Mouse (Mus musculus) myocyte (in vitro differentiated cells): Measurements from ENCODE around the gene Gsdma. TPM values are rescaled to one million over a fixed set of nuclear protein-coding genes. Genes with fewer than 3 reads are reported as not detected.

Source experiments
- H3K27me3 ChIP-seq: one replicate; pipeline ENCODE4 v1.6.1; 2011; ENCODE audit not compliant: control insufficient read depth, insufficient read depth, insufficient read length
- H3K36me3 ChIP-seq: one replicate; pipeline ENCODE4 v1.6.1; 2011; ENCODE audit not compliant: control insufficient read depth, insufficient read depth
- H3K4me2 ChIP-seq: one replicate; pipeline ENCODE4 v1.6.1; 2011; ENCODE audit warnings: low read depth, control low read depth
- H3K4me3 ChIP-seq: one replicate; pipeline ENCODE4 v1.5.1; 2011; ENCODE audit warnings: mild to moderate bottlenecking, control low read depth, moderate library complexity
- H3K79me2 ChIP-seq: one replicate; pipeline ENCODE4 v1.6.1; 2011; ENCODE audit not compliant: control insufficient read depth, insufficient read depth
- H3ac ChIP-seq: one replicate; pipeline ENCODE4 v1.6.1; 2011; ENCODE audit not compliant: control insufficient read depth, insufficient read length
- CEBPB ChIP-seq: IDR thresholded peaks from 2 replicates; pipeline ENCODE4 v1.6.1; 2011; ENCODE audit warnings: mild to moderate bottlenecking, moderate library complexity; ENCODE audit not compliant: poor library complexity, insufficient read depth, severe bottlenecking
- E2F4 ChIP-seq: IDR thresholded peaks from one replicate; pipeline ENCODE4 v1.6.1; 2011; ENCODE audit warnings: mild to moderate bottlenecking, control low read depth, moderate library complexity; ENCODE audit not compliant: insufficient read depth
- MAX ChIP-seq: IDR thresholded peaks from one replicate; pipeline ENCODE4 v1.6.1; 2011; ENCODE audit warnings: low read depth, mild to moderate bottlenecking, control low read depth
- MYOD1 ChIP-seq, 3 experiments: IDR thresholded peaks; one replicate each; pipeline ENCODE4 v1.6.1; 2011; ENCODE audit warnings: control low read depth in 2 of 3, low read depth in 2 of 3, mild to moderate bottlenecking in 2 of 3, moderate library complexity in 1 of 3; ENCODE audit not compliant: insufficient read length in 2 of 3, control insufficient read depth in 1 of 3
- MYOG ChIP-seq, 3 experiments: IDR thresholded peaks; one replicate each; pipeline ENCODE4 v1.6.1; 2011; ENCODE audit warnings: control low read depth in 2 of 3, low read depth in 2 of 3, mild to moderate bottlenecking in 2 of 3; ENCODE audit not compliant: insufficient read length in 2 of 3, control insufficient read depth in 1 of 3, insufficient read depth in 1 of 3
- POLR2A ChIP-seq: IDR thresholded peaks from one replicate; pipeline ENCODE4 v1.6.1; 2011; ENCODE audit warnings: low read depth, mild to moderate bottlenecking, control low read depth, moderate library complexity; ENCODE audit not compliant: insufficient read length
- POLR2AphosphoS2 ChIP-seq: IDR thresholded peaks from one replicate; pipeline ENCODE4 v1.6.1; 2011; ENCODE audit warnings: low read depth, control low read depth; ENCODE audit not compliant: insufficient read length
- REST ChIP-seq: IDR thresholded peaks from one replicate; pipeline ENCODE4 v1.6.1; 2011; ENCODE audit warnings: mild to moderate bottlenecking, control low read depth, moderate library complexity; ENCODE audit not compliant: insufficient read depth, insufficient read length
- SRF ChIP-seq: IDR thresholded peaks from one replicate; pipeline ENCODE4 v1.6.1; 2011; ENCODE audit warnings: low read depth; ENCODE audit not compliant: control insufficient read depth, insufficient read length
- TCF12 ChIP-seq: IDR thresholded peaks from one replicate; pipeline ENCODE4 v1.6.1; 2011; ENCODE audit warnings: mild to moderate bottlenecking, control low read depth; ENCODE audit not compliant: poor library complexity, insufficient read depth, severe bottlenecking
- TCF3 ChIP-seq: IDR thresholded peaks from one replicate; pipeline ENCODE4 v1.6.1; 2011; ENCODE audit warnings: low read depth, control low read depth; ENCODE audit not compliant: insufficient read length
- USF1 ChIP-seq: IDR thresholded peaks from one replicate; pipeline ENCODE4 v1.6.1; 2011; ENCODE audit warnings: low read depth, mild to moderate bottlenecking, control low read depth, moderate library complexity
- polyA plus RNA-seq: library from polyadenylated mRNA; unstranded; fragments of >200 nt; fragmentation: generic; extraction: Trizol; gene quantifications from one replicate; pipeline ENCODE4 v1.2.1, GENCODE M21; 2012; ENCODE audit warnings: missing spikeins

The Gsdma gene
- polyA plus RNA-seq, 1 experiment: 0.04 TPM

- H3K36me3 ChIP-seq: peaks cover 56% of the 10 kb centered on the region
- TF ChIP-seq SRF (no peak), POLR2A (no peak), E2F4 (no peak), MYOG (IDR thresholded peaks at IDR 0.05; ENCODE audit: control insufficient read depth in 1 of 3, insufficient read depth in 1 of 3, insufficient read length in 2 of 3, low read depth in 2 of 3) (no peak), POLR2AphosphoS2 (no peak), REST (no peak), CEBPB (no peak), MYOD1 (IDR thresholded peaks at IDR 0.05; ENCODE audit: control insufficient read depth in 1 of 3, insufficient read length in 2 of 3, low read depth in 2 of 3) (no peak), TCF12 (no peak), USF1 (no peak)
- no peak overlapping the region for H3K4me3 ChIP-seq
- H3K4me2 ChIP-seq: no peak overlapping the region
- H3ac ChIP-seq: no peak overlapping the region
- H3K27me3 ChIP-seq: no peaks in the 10 kb centered on the region
- peaks cover 28% of the 10 kb centered on the region for H3K79me2 ChIP-seq
Observed at GRCm38 (mm10) chr11:98686976-98687375, 22.8 kb downstream of the Gsdma start.

GRCm38 (mm10) chr11:98688009-98688408 is 23.9 kb downstream of the Gsdma start:
- Histone ChIP-seq H3K36me3 (peaks cover 56% of the 10 kb centered on the region), H3K4me3 (no peak overlapping the region), H3ac (no peak overlapping the region), H3K27me3 (no peaks in the 10 kb centered on the region), H3K4me2 (no peak overlapping the region), H3K79me2 (peaks cover 22% of the 10 kb centered on the region)
- TF ChIP-seq SRF (no peak), MAX (no peak), TCF3 (no peak), REST (no peak), POLR2A (no peak), MYOD1 (IDR thresholded peaks at IDR 0.05; ENCODE audit: control insufficient read depth in 1 of 3, insufficient read length in 2 of 3, low read depth in 2 of 3) (no peak), TCF12 (no peak), E2F4 (no peak), CEBPB (no peak)

- no peak overlapping the region for H3ac ChIP-seq
- H3K4me2 ChIP-seq: no peak overlapping the region
- no peak for TF ChIP-seq MYOD1 (IDR thresholded peaks at IDR 0.05; ENCODE audit: control insufficient read depth in 1 of 3, insufficient read length in 2 of 3, low read depth in 2 of 3)
- TF ChIP-seq TCF12: no peak
- TF ChIP-seq TCF3: no peak
- TF ChIP-seq E2F4: no peak
- no peak for TF ChIP-seq USF1
- no peak for TF ChIP-seq MYOG (IDR thresholded peaks at IDR 0.05; ENCODE audit: control insufficient read depth in 1 of 3, insufficient read depth in 1 of 3, insufficient read length in 2 of 3, low read depth in 2 of 3)
- TF ChIP-seq POLR2A: no peak
- TF ChIP-seq SRF: no peak
- H3K27me3 ChIP-seq: no peaks in the 10 kb centered on the region
- no peaks in the 10 kb centered on the region for H3K79me2 ChIP-seq
- peaks cover 45% of the 10 kb centered on the region for H3K36me3 ChIP-seq
- H3K4me3 ChIP-seq: no peak overlapping the region
Observed at GRCm38 (mm10) chr11:98693201-98693600, 29.1 kb downstream of the Gsdma start.

- no peaks in the 10 kb centered on the region for H3K79me2 ChIP-seq
- no peaks in the 10 kb centered on the region for H3K27me3 ChIP-seq
- no peak overlapping the region for H3K4me3 ChIP-seq
- peaks cover 45% of the 10 kb centered on the region for H3K36me3 ChIP-seq
- no peak overlapping the region for H3ac ChIP-seq
- TF ChIP-seq CEBPB (no peak), POLR2A (no peak), TCF12 (no peak), MAX (no peak), TCF3 (no peak)
- H3K4me2 ChIP-seq: no peak overlapping the region
Observed at GRCm38 (mm10) chr11:98693746-98694145, 29.6 kb downstream of the Gsdma start.

GRCm38 (mm10) chr11:98694301-98694700 is 30.1 kb downstream of the Gsdma start:
- Histone ChIP-seq H3K79me2 (no peaks in the 10 kb centered on the region), H3K36me3 (peaks cover 42% of the 10 kb centered on the region), H3K4me2 (no peak overlapping the region), H3K27me3 (no peaks in the 10 kb centered on the region), H3ac (no peak overlapping the region), H3K4me3 (no peak overlapping the region)
- TF ChIP-seq MYOD1 (IDR thresholded peaks at IDR 0.05; ENCODE audit: control insufficient read depth in 1 of 3, insufficient read length in 2 of 3, low read depth in 2 of 3): no peak
- TF ChIP-seq USF1: no peak
- no peak for TF ChIP-seq E2F4
- TF ChIP-seq SRF: no peak
- no peak for TF ChIP-seq MAX
- no peak for TF ChIP-seq MYOG (IDR thresholded peaks at IDR 0.05; ENCODE audit: control insufficient read depth in 1 of 3, insufficient read depth in 1 of 3, insufficient read length in 2 of 3, low read depth in 2 of 3)
- no peak for TF ChIP-seq TCF3
- no peak for TF ChIP-seq CEBPB
- no peak for TF ChIP-seq POLR2AphosphoS2
- no peak for TF ChIP-seq REST
- no peak for TF ChIP-seq POLR2A
- no peak for TF ChIP-seq TCF12
